Mouse (Mus musculus) liver, embryonic 14.5 days (tissue): ENCODE data around the gene Plaur. TPM values are rescaled to one million over a fixed set of nuclear protein-coding genes. Genes with fewer than 3 reads are reported as not detected.

Source experiments
- ATAC-seq: fragments of 200-750 bp; cut with Nextera tagmentation; 2 replicates; pipeline ENCODE4 v1.8.0; 2017; ENCODE audit warnings: moderate number of reproducible peaks, mild to moderate bottlenecking, moderate library complexity; ENCODE audit not compliant: insufficient read depth
- DNase-seq, 3 experiments: peaks; one replicate each; pipeline ENCODE4 v3.0.0-alpha.2; 2012 to 2013; ENCODE audit warnings: low read depth in 3 of 3, low spot score in 3 of 3
- H3K27ac ChIP-seq: fragments of 300-500 bp; sonication (generic); 2 replicates; pipeline ENCODE4 v1.5.1; 2014; ENCODE audit warnings: moderate library complexity, mild to moderate bottlenecking, control low read depth, inconsistent platforms
- H3K27me3 ChIP-seq: fragments of 300-500 bp; sonication (generic); 2 replicates; pipeline ENCODE4 v1.6.1; 2014; ENCODE audit warnings: mild to moderate bottlenecking, low read length, moderate library complexity; ENCODE audit not compliant: control insufficient read depth, insufficient read depth
- H3K36me3 ChIP-seq: fragments of 300-500 bp; sonication (generic); replicated peaks from 2 replicates; pipeline ENCODE4 v1.6.1; 2014; ENCODE audit warnings: low read depth; ENCODE audit not compliant: control insufficient read depth, insufficient read depth
- H3K4me1 ChIP-seq, 2 experiments: fragments of 200-500 bp in 1 of 2; fragments of 300-500 bp in 1 of 2; sonication (generic) in 1 of 2; replicated peaks; 2 replicates each; pipeline ENCODE4 v1.6.1; 2012 to 2014; ENCODE audit warnings: antibody characterized with exemption in 1 of 2, inconsistent platforms in 1 of 2, low read length in 1 of 2; ENCODE audit not compliant: control insufficient read depth in 2 of 2, insufficient read depth in 2 of 2
- H3K4me2 ChIP-seq: fragments of 300-500 bp; sonication (generic); 2 replicates; pipeline ENCODE4 v1.6.1; 2014; ENCODE audit warnings: low read depth, mild to moderate bottlenecking, control low read depth, moderate library complexity
- H3K4me3 ChIP-seq, 2 experiments: fragments of 200-500 bp in 1 of 2; fragments of 300-500 bp in 1 of 2; sonication (generic) in 1 of 2; 2 replicates each; pipeline ENCODE4 v1.5.1; 2012 to 2014; ENCODE audit warnings: low read depth in 2 of 2, low read length in 2 of 2, mild to moderate bottlenecking in 2 of 2, control low read depth in 1 of 2, inconsistent platforms in 1 of 2, moderate library complexity in 1 of 2; ENCODE audit not compliant: insufficient read depth in 1 of 2
- H3K9ac ChIP-seq: fragments of 300-500 bp; sonication (generic); replicated peaks from 2 replicates; pipeline ENCODE4 v1.6.1; 2014; ENCODE audit warnings: mild to moderate bottlenecking, control low read depth, moderate library complexity
- H3K9me3 ChIP-seq: fragments of 300-500 bp; sonication (generic); 2 replicates; pipeline ENCODE4 v1.6.1; 2016; ENCODE audit warnings: low read length, mixed read lengths; ENCODE audit not compliant: control insufficient read depth
- CTCF ChIP-seq: IDR thresholded peaks from 2 replicates; pipeline ENCODE4 v1.5.1; 2016; ENCODE audit warnings: antibody characterized with exemption, low read depth, control low read depth
- EP300 ChIP-seq: IDR thresholded peaks from 2 replicates; pipeline ENCODE4 v1.6.1; 2016; ENCODE audit warnings: antibody characterized with exemption, low read depth
- WGBS: fragments of 180-500 bp; shearing (Covaris S2); extraction: QIAGEN DNeasy Blood & Tissue Kit; methylation state at CpG from one replicate; pipeline ENCODE4 v1.1.7; 2014; ENCODE audit not compliant: insufficient replicate concordance; 5-methylcytosine and 5-hydroxymethylcytosine counted together
- polyA plus RNA-seq, 2 experiments: library from polyadenylated mRNA; depleted of rRNA in 1 of 2; stranded (reverse) in 1 of 2; unstranded in 1 of 2; fragments of >200 nt; fragmentation: Nextera tagmentation in 1 of 2; extraction: Ambion mirVana in 1 of 2; gene quantifications; 2 replicates each; pipeline versions ENCODE4 v1.2.1 to v1.2.3; 2012 to 2014

Gene Plaur
- polyA plus RNA-seq, 2 experiments, result 2.1 to 3.5 TPM

DNA sequence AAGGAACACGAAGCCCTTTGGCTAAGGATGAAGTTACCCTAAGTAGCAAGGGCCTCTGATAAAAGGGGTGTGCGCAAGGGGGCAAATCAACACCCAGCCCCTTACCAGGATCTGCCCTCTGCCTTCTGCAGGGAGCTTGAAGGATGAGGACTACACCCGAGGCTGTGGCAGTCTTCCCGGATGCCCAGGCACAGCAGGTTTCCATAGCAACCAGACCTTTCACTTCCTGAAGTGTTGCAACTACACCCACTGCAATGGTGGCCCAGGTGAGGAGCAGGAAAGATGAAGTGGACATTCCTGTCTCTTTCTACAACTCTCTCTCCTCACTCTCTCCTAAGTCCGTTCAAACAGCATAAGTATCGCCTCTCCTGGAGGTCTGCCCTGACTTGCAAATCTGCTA is 10.2 kb downstream of the Plaur start:
- Histone ChIP-seq H3K9ac (no peak overlapping the region), H3K4me3 (no peak overlapping the region), H3K27ac (no peak overlapping the region), H3K4me2 (no peak overlapping the region), H3K36me3 (no peaks in the 10 kb centered on the region), H3K27me3 (no peaks in the 10 kb centered on the region), H3K4me1 (no peaks in the 10 kb centered on the region), H3K9me3 (no peaks in the 10 kb centered on the region; the same call in 1 of the 2 replicates)
- TF ChIP-seq CTCF, result no peak
- no peak for TF ChIP-seq EP300
- 76% methylated on average over 6 of the region's 6 CpGs for WGBS
- ATAC-seq, result no peak
- no peak for DNase-seq

DNA sequence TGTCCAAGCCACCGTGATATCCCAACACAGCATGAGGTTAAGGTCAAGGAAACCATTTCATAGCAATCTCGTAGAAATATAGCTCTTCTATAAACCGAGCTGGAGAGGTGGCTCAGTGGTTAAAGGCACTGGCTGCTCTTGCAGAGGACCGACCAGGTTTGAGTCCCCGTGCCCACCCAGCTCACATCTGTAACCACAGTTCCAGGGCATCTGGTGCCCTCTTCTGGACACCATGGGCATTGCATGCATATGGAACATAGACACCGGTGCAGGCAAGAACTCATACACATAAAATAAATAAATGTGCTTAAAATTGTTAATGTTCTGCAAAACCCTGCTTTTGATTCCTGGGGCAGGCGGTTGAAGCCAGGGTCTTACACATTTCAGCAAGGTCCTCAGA is 10.7 kb downstream of the Plaur start:
- WGBS, result 61% methylated on average over 7 of the region's 7 CpGs
- H3K4me2 ChIP-seq, result no peak overlapping the region
- ATAC-seq (no peak), DNase-seq (no peak)
- TF ChIP-seq CTCF, result peak; percentile 88
- TF ChIP-seq EP300, result no peak
- no peaks in the 10 kb centered on the region for H3K4me1 ChIP-seq
- H3K4me3 ChIP-seq, result no peak overlapping the region
- H3K9me3 ChIP-seq, result no peaks in the 10 kb centered on the region; the same call in 1 of the 2 replicates
- no peaks in the 10 kb centered on the region for H3K36me3 ChIP-seq
- H3K27me3 ChIP-seq, result no peaks in the 10 kb centered on the region
- H3K27ac ChIP-seq, result no peak overlapping the region
- no peak overlapping the region for H3K9ac ChIP-seq

DNA sequence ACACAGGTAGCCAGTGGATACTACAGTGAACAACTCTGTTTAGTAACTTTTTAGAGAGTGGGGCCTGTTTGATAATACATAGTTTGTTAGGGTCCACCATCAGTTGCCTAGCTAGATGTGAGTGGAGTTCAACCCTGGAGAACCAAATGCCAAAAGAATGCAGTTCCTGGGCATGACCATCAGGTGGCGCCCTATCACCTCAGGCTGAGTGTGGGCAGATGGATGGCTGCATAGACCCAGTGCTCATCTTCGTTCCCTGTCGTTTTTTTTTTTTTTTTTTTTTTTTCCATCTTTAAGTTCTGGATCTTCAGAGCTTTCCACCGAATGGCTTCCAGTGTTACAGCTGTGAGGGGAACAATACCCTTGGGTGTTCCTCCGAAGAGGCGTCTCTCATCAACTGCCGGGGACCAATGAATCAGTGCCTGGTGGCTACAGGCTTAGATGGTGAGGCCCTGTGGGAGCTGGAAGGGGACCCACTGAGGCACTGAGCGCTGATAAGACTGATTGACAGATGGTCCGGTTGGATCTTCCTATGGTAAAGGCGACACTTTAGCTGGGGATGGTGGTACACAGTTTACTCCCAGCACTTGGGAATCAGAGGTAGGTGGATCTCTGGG is 11.7 kb downstream of the Plaur start:
- Histone ChIP-seq H3K4me3 (no peak overlapping the region), H3K27ac (no peak overlapping the region), H3K9ac (no peak overlapping the region), H3K27me3 (no peaks in the 10 kb centered on the region), H3K9me3 (no peaks in the 10 kb centered on the region; the same call in 1 of the 2 replicates), H3K4me1 (no peaks in the 10 kb centered on the region), H3K36me3 (no peaks in the 10 kb centered on the region), H3K4me2 (no peak overlapping the region)
- DNase-seq (no peak), ATAC-seq (no peak)
- WGBS, result 51% methylated on average over 10 of the region's 10 CpGs
- TF ChIP-seq CTCF (peak; percentile 92), EP300 (no peak)

DNA sequence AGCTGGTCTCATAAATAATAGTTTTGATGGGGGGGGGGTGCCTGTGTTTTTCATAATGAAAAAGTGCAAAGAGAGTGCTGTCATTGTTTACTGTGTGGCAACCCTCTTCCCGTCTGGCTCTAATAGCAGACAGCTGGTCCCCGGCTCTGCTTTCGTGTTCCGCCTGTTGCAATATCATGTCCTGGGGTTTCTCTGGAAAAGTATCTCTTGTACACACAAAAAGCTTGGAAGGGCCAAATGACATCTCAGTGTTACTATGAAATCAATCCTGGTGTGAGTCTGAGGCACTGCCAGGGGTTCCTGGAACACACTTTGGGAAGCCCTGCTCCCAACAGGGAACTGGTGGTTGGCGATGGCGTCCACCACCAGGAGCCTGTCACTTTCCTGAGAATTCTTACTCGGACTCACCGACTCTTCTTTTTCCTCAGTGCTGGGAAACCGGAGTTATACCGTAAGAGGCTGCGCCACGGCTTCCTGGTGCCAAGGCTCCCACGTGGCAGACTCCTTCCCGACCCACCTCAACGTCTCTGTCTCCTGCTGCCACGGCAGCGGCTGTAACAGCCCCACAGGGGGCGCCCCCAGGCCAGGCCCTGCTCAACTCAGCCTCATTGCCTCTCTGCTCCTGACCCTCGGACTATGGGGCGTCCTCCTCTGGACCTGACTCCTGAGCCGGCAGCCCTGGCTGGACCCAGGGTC is 12.7 kb downstream of the Plaur start:
- no peaks in the 10 kb centered on the region for H3K4me1 ChIP-seq
- H3K4me3 ChIP-seq, result no peak overlapping the region
- no peak overlapping the region for H3K4me2 ChIP-seq
- H3K27me3 ChIP-seq, result no peaks in the 10 kb centered on the region; the same call in 1 of the 2 replicates
- DNase-seq (no peak), ATAC-seq (no peak)
- no peak overlapping the region for H3K27ac ChIP-seq
- H3K9ac ChIP-seq, result no peak overlapping the region
- 0 out of 2 replicates have a peak, but pooled peaks have one; percentile 30 for TF ChIP-seq CTCF
- TF ChIP-seq EP300, result no peak
- no peaks in the 10 kb centered on the region; the same call in 1 of the 2 replicates for H3K9me3 ChIP-seq
- no peaks in the 10 kb centered on the region for H3K36me3 ChIP-seq
- WGBS, result 67% methylated on average over 21 of the region's 21 CpGs

DNA sequence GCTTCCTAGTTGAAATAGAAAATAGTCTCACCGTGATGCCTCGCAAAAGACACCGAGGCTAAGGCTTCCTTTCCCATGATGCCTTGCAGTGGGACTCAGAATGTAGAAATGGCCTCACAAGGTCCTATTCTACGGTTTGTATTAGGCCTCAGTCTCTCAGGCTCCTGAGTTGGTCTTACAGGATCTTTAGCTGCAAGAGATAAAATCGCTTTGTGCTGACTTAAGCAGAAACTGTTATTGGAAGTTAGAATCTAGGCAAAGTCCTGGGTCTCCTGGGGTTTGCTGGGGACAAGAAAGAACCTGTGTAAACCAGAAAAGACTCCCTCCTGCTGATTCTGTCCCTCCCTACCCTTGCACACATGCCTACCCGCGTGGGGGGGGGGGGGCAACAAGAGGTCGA is 14.1 kb downstream of the Plaur start:
- ATAC-seq (no peak), DNase-seq (no peak)
- WGBS, result 60% methylated on average over 8 of the region's 8 CpGs
- TF ChIP-seq EP300, result no peak
- no peak for TF ChIP-seq CTCF
- H3K4me3 ChIP-seq, result no peak overlapping the region
- peaks cover 11% of the 10 kb centered on the region for H3K27me3 ChIP-seq
- no peaks in the 10 kb centered on the region for H3K4me1 ChIP-seq
- H3K9ac ChIP-seq, result no peak overlapping the region
- no peaks in the 10 kb centered on the region; the same call in 1 of the 2 replicates for H3K9me3 ChIP-seq
- no peaks in the 10 kb centered on the region for H3K36me3 ChIP-seq
- no peak overlapping the region for H3K4me2 ChIP-seq
- H3K27ac ChIP-seq, result no peak overlapping the region
